Mouse (Mus musculus) bone marrow macrophage, adult 2 months (primary cell): ENCODE measurements around the gene Syt6.

Experiments used
- CTCF ChIP-seq: IDR thresholded peaks from 2 replicates; pipeline ENCODE4 v1.5.1; 2012; ENCODE audit warnings: low read depth, mild to moderate bottlenecking, low read length, moderate library complexity
- POLR2A ChIP-seq: IDR thresholded peaks from 2 replicates; pipeline ENCODE4 v1.6.1; 2012; ENCODE audit warnings: mild to moderate bottlenecking, low read depth, low read length, borderline replicate concordance

GRCm38 (mm10) chr3:103649716-103650115, 74.7 kb downstream of the Syt6 start:
- TF ChIP-seq POLR2A = no peak
- TF ChIP-seq CTCF = no peak
